Mouse (Mus musculus) kidney, adult 2 months (tissue): ENCODE results near the gene Zdhhc9. TPM values are rescaled to one million over a fixed set of nuclear protein-coding genes. Genes with fewer than 3 reads are reported as not detected.
"Not testable (repeated sequence)": the region's sequence is repeated elsewhere in the genome, so short reads cannot be mapped to it uniquely, and the experiment has no call there.

Source experiments
- DNase-seq: peaks from one replicate; pipeline ENCODE4 v3.0.0; 2021
- H3K27ac ChIP-seq: fragments of 200-500 bp; 2 replicates; pipeline ENCODE4 v1.5.1; 2012; ENCODE audit warnings: low read depth, low read length, control low read depth, inconsistent platforms; ENCODE audit not compliant: insufficient read depth
- H3K27me3 ChIP-seq: fragments of 200-500 bp; replicated peaks from 2 replicates; pipeline ENCODE4 v1.6.1; 2012; ENCODE audit warnings: mild to moderate bottlenecking, moderate library complexity, low read length, inconsistent platforms; ENCODE audit not compliant: control insufficient read depth, insufficient read depth
- H3K36me3 ChIP-seq: fragments of 200-500 bp; 2 replicates; pipeline ENCODE4 v1.6.1; 2012; ENCODE audit warnings: mild to moderate bottlenecking, moderate library complexity, low read length, inconsistent platforms; ENCODE audit not compliant: control insufficient read depth, insufficient read depth
- H3K4me1 ChIP-seq: fragments of 200-500 bp; 2 replicates; pipeline ENCODE4 v1.6.1; 2011; ENCODE audit warnings: low read length; ENCODE audit not compliant: control insufficient read depth, insufficient read depth
- H3K4me3 ChIP-seq: fragments of 200-500 bp; 2 replicates; pipeline ENCODE4 v1.5.1; 2011; ENCODE audit warnings: mild to moderate bottlenecking, low read depth, low read length, control low read depth; ENCODE audit not compliant: insufficient read depth
- CTCF ChIP-seq: fragments of 200-500 bp; conservative IDR thresholded peaks from 2 replicates; pipeline ENCODE4 v1.5.1; 2011; ENCODE audit warnings: low read depth, mild to moderate bottlenecking, control low read depth, low read length, moderate library complexity, mixed read lengths; ENCODE audit not compliant: insufficient read depth, insufficient read length
- POLR2A ChIP-seq: fragments of 200-500 bp; IDR thresholded peaks from one replicate; pipeline ENCODE4 v1.6.1; 2011; ENCODE audit warnings: low read depth, low read length, control low read depth
- WGBS: fragments of 180-500 bp; shearing (Covaris S2); methylation state at CpG from one replicate; pipeline ENCODE4 v1.1.7; 2018; 5-methylcytosine and 5-hydroxymethylcytosine counted together
- polyA plus RNA-seq: library from polyadenylated mRNA; depleted of rRNA; stranded (reverse); fragments of >200 nt; gene quantifications from 2 replicates; pipeline ENCODE4 v1.2.3, GENCODE M21; 2012

The Zdhhc9 gene
- polyA plus RNA-seq, 1 experiment: 75.7 TPM

DNA sequence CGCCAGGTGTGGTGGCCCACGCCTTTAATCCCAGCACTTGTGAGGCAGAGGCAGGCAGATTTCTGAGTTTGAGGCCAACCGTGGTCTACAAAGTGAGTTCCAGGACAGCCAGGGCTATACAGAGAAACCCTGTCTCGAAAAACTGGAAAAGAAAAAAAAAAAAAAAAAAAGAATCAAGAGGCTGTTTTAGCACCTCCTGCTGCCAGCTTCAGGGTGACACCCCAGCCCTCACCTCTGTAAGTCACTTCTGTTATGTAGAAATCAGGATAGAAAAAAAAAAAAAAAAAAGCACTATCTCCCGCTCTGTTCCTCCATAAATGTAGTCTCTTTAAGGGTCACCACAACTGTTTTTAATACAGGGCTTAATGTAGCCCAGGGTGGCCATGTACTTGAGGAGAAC is 10.8 kb upstream of the Zdhhc9 start:
- TF ChIP-seq CTCF: no peak
- no peak for TF ChIP-seq POLR2A

DNA sequence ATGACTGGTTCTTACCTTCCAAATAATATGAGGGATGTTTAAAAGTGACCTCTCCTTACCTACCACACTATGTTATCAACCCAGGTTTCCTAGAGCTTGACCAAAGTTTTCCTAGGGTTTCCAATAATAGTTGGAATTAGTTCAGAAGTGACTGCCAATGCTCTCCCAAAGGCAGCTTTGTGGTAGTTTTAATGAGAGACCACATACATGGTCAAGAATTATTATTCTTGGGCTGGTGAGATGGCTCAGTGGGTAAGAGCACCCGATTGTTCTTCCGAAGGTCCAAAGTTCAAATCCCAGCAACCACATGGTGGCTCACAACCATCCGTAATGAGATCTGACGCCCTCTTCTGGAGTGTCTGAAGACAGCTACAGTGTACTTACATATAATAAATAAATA is 1.1 kb upstream of the Zdhhc9 start:
- H3K4me1 ChIP-seq, DNase-seq, H3K27me3 ChIP-seq, H3K27ac ChIP-seq, H3K36me3 ChIP-seq, H3K4me3 ChIP-seq: not testable (repeated sequence)
- 73% methylated on average over 2 of the region's 4 CpGs for WGBS

More for the DNA sequence above, 10.8 kb upstream of the Zdhhc9 start:
- H3K4me3 ChIP-seq: no peak overlapping the region
- DNase-seq: no peak
- no peak overlapping the region for H3K27ac ChIP-seq
- WGBS: 87% methylated on average over 5 of the region's 5 CpGs
- no peaks in the 10 kb centered on the region for H3K4me1 ChIP-seq
- no peaks in the 10 kb centered on the region for H3K27me3 ChIP-seq
- H3K36me3 ChIP-seq: no peaks in the 10 kb centered on the region

DNA sequence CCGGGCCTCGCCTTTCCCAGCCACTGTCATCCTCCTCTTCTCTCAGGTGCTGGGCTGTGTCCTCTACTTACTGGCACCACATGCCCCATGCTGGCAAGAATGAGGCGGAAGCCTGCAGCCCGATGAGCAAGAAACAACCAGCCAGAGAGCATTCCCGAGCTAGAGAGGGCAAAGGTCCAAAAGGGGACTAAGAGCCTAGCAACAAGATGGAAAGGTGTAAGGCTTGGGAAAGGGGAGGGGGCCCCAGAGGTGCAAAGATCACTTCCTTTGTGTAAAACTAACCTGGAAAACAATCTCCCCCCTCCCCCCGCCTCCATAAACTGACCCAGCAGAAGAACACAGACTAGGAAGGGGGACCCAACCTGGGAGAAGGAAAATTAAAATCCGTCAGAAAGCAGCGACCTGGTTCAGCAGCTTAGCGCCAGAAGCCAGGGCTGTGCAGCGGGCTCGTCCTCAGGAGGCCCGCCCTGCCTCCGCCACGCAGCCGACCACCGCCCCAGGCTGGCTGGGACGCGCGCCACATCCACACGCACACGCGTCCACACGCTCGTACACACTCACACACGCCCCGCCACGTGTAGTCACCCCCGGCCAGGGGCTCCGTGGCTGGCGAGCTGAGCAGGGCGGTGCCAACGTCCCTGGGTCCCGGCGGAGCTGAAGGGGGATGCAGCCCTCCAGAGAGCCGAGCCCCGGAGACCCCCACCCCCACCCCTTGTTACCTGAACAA is 754 bp downstream of the Zdhhc9 start:
- 3% methylated on average over 29 of the region's 36 CpGs for WGBS
- no peaks in the 10 kb centered on the region for H3K27me3 ChIP-seq
- H3K27ac ChIP-seq: peak overlapping the region; percentile 61; the same call in 1 of the 2 replicates
- peak overlapping the region; percentile 83 for H3K4me3 ChIP-seq
- peak; percentile 84 for DNase-seq
- no peaks in the 10 kb centered on the region for H3K36me3 ChIP-seq
- TF ChIP-seq CTCF: no peak
- H3K4me1 ChIP-seq: 0 out of 2 replicates have a peak, but pooled peaks cover 3% of the 10 kb centered on the region

DNA sequence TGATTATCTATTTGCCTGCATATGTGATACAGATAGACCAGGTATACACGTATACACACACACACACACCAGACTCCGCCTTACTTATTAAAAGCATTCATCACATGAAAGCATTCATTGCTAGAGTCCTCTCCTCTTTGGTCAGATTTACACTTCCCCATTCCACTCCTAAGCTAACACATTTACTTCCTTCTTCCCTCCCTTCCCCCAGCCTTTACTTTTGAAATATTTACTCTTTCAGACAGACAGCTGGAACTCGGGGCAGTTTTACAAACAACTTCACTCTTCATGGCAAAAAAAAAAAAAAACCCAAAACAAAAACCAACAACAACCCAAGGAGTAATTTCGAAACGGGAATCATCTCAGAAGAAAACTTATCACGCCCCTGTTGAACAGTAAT is 4.2 kb downstream of the Zdhhc9 start:
- Histone ChIP-seq H3K4me1 (peaks cover 3% of the 10 kb centered on the region; the same call in 1 of the 2 replicates), H3K27ac (no peak overlapping the region), H3K36me3 (no peaks in the 10 kb centered on the region; the same call in 1 of the 2 replicates), H3K4me3 (no peak overlapping the region), H3K27me3 (no peaks in the 10 kb centered on the region)
- WGBS: 44% methylated on average over 6 of the region's 6 CpGs
- no peak for DNase-seq
- no peak for TF ChIP-seq CTCF
- no peak for TF ChIP-seq POLR2A

DNA sequence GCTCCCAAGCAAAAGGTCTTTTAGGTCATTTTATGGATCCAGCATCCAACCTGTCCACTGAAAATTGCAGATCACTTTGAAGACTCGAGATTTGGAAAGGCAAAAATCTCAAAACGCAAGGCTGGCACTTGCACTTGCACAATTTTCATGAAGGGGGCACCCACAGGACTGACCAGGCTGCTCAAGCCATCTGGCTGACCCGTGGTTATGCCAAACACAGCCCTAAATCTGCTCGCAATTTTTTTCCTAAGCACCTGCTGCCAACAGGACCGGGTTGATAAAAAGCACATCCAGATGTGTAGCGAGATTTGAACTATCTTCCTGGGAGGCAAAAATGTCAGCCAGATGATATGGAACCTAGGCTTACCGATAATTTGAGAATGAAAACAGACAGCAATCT is 4.9 kb downstream of the Zdhhc9 start:
- no peak for DNase-seq
- peaks cover 3% of the 10 kb centered on the region; the same call in 1 of the 2 replicates for H3K4me1 ChIP-seq
- no peak overlapping the region for H3K4me3 ChIP-seq
- no peaks in the 10 kb centered on the region for H3K27me3 ChIP-seq
- 74% methylated on average over 7 of the region's 7 CpGs for WGBS
- no peaks in the 10 kb centered on the region; the same call in 1 of the 2 replicates for H3K36me3 ChIP-seq
- H3K27ac ChIP-seq: 0 out of 2 replicates have a peak overlapping the region, but pooled peaks have one; percentile 6
- no peak for TF ChIP-seq POLR2A
- no peak for TF ChIP-seq CTCF

DNA sequence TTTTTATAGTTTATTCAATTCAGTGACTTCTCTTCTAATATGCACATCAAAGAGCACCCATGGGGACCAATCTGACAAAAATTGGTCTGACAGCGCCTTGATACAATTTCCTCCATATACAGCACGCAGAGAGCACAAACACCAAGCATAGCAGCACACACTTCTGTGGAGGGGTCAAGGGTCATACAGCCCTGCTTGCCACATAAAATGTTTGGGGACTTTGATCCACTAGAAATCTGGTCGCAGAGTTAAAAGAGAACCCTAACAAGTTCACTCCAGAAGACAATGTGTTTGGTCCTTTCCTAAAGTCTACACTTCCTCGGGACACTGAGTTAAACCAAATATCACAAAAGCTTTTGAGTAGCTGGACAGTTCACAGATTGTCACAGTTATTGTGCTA is 5.7 kb downstream of the Zdhhc9 start:
- 57% methylated on average over 4 of the region's 4 CpGs for WGBS
- DNase-seq: peak; percentile 53
- peaks cover 3% of the 10 kb centered on the region; the same call in 1 of the 2 replicates for H3K4me1 ChIP-seq
- TF ChIP-seq POLR2A: no peak
- TF ChIP-seq CTCF: no peak
- H3K36me3 ChIP-seq: no peaks in the 10 kb centered on the region; the same call in 1 of the 2 replicates
- H3K27me3 ChIP-seq: no peaks in the 10 kb centered on the region
- H3K4me3 ChIP-seq: no peak overlapping the region
- H3K27ac ChIP-seq: no peak overlapping the region

DNA sequence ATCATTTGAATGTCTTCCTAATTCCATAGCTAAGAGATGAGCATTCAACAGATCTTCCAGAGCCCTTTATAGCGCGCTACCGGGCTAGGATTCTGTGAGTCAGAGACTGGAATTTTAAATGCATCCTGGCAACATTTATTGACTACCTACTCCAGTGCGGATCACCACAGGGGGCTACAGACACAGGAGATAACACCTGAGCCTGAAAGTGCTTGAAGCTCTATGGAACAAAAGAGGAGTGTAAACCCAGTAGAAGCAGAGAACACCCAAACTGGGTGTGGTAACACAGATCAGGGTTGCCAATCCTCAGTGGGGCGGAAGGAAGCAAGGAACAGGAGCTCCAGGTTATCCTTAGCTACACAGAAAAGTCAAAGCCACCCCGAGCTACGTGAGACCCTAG is 6.2 kb downstream of the Zdhhc9 start:
- no peaks in the 10 kb centered on the region; the same call in 1 of the 2 replicates for H3K36me3 ChIP-seq
- no peak overlapping the region for H3K27ac ChIP-seq
- WGBS: 93% methylated on average over 7 of the region's 7 CpGs
- TF ChIP-seq CTCF (no peak), POLR2A (no peak)
- H3K27me3 ChIP-seq: no peaks in the 10 kb centered on the region
- peaks cover 3% of the 10 kb centered on the region; the same call in 1 of the 2 replicates for H3K4me1 ChIP-seq
- DNase-seq: no peak
- no peak overlapping the region for H3K4me3 ChIP-seq
